Mouse (Mus musculus): ENCODE data around the gene Rsbn1.

GRCm38 (mm10) chr3:103967861-103968691 is 54.2 kb downstream of the Rsbn1 start, which contains the start of gene Phtf1:
- TF ChIP-seq CTCF (IDR thresholded peaks at IDR 0.05; ENCODE audit: low read depth, low read length) (no peak), POLR2A (IDR thresholded peaks at IDR 0.05; ENCODE audit: insufficient read depth, low read length) (peak; percentile 48), EP300 (IDR thresholded peaks at IDR 0.05; ENCODE audit: insufficient read depth, low read depth, low read length) (no peak)

Measured in ES-Bruce4 (cell line).